Mouse (Mus musculus): ENCODE results near the gene Maip1. TPM values are rescaled to one million over a fixed set of nuclear protein-coding genes. Genes with fewer than 3 reads are reported as not detected.

Maip1 gene
- polyA plus RNA-seq, 1 experiment from 2014 or later, result 7.2 TPM

GRCm38 (mm10) chr1:57386519-57386918, 19.6 kb upstream of the Maip1 start:
- H3K36me3 ChIP-seq (ENCODE audit: control insufficient read depth, insufficient read depth), result no peaks in the 10 kb centered on the region
- H3K9me3 ChIP-seq (replicated peaks; ENCODE audit: control insufficient read depth, low read length), result no peaks in the 10 kb centered on the region
- no peak overlapping the region for H3K9ac ChIP-seq (ENCODE audit: low read depth, low read length)
- H3K27me3 ChIP-seq (ENCODE audit: control insufficient read depth, insufficient read depth, low read depth, low read length), result no peaks in the 10 kb centered on the region
- H3K4me3 ChIP-seq (ENCODE audit: low read depth, low read length), result no peak overlapping the region
- H3K4me1 ChIP-seq (ENCODE audit: control insufficient read depth, low read depth, low read length), result no peaks in the 10 kb centered on the region
- no peak for ATAC-seq (ENCODE audit: low read depth)
- no peak overlapping the region for H3K27ac ChIP-seq (ENCODE audit: low read length)
- no peak overlapping the region for H3K4me2 ChIP-seq (ENCODE audit: low read depth, low read length)

GRCm38 (mm10) chr1:57387876-57388275, 18.3 kb upstream of the Maip1 start:
- H3K9ac ChIP-seq (ENCODE audit: low read depth, low read length), result no peak overlapping the region
- no peaks in the 10 kb centered on the region for H3K27me3 ChIP-seq (ENCODE audit: control insufficient read depth, insufficient read depth, low read depth, low read length)
- no peak overlapping the region for H3K4me2 ChIP-seq (ENCODE audit: low read depth, low read length)
- no peaks in the 10 kb centered on the region for H3K36me3 ChIP-seq (ENCODE audit: control insufficient read depth, insufficient read depth)
- H3K4me3 ChIP-seq (ENCODE audit: low read depth, low read length), result no peak overlapping the region
- no peak overlapping the region for H3K27ac ChIP-seq (ENCODE audit: low read length)
- no peak for ATAC-seq (ENCODE audit: low read depth)
- H3K4me1 ChIP-seq (ENCODE audit: control insufficient read depth, low read depth, low read length), result no peaks in the 10 kb centered on the region
- no peaks in the 10 kb centered on the region for H3K9me3 ChIP-seq (replicated peaks; ENCODE audit: control insufficient read depth, low read length)
- WGBS (ENCODE audit: insufficient replicate concordance), result 55% methylated on average over 2 of the region's 2 CpGs

- 76% methylated on average over 8 of the region's 8 CpGs for WGBS (ENCODE audit: insufficient replicate concordance)
- H3K9me3 ChIP-seq (replicated peaks; ENCODE audit: control insufficient read depth, low read length), result no peaks in the 10 kb centered on the region
- H3K27ac ChIP-seq (ENCODE audit: low read length), result no peak overlapping the region
- no peak overlapping the region for H3K4me2 ChIP-seq (ENCODE audit: low read depth, low read length)
- no peaks in the 10 kb centered on the region for H3K36me3 ChIP-seq (ENCODE audit: control insufficient read depth, insufficient read depth)
- no peaks in the 10 kb centered on the region for H3K4me1 ChIP-seq (ENCODE audit: control insufficient read depth, low read depth, low read length)
- H3K4me3 ChIP-seq (ENCODE audit: low read depth, low read length), result no peak overlapping the region
- no peaks in the 10 kb centered on the region for H3K27me3 ChIP-seq (ENCODE audit: control insufficient read depth, insufficient read depth, low read depth, low read length)
- H3K9ac ChIP-seq (ENCODE audit: low read depth, low read length), result no peak overlapping the region
- ATAC-seq (ENCODE audit: low read depth), result no peak
Observed at GRCm38 (mm10) chr1:57388402-57389155, 17.5 kb upstream of the Maip1 start.

GRCm38 (mm10) chr1:57390993-57391790, 14.9 kb upstream of the Maip1 start:
- H3K27me3 ChIP-seq (ENCODE audit: control insufficient read depth, insufficient read depth, low read depth, low read length), result no peaks in the 10 kb centered on the region
- no peaks in the 10 kb centered on the region for H3K4me1 ChIP-seq (ENCODE audit: control insufficient read depth, low read depth, low read length)
- H3K36me3 ChIP-seq (ENCODE audit: control insufficient read depth, insufficient read depth), result peaks cover 4% of the 10 kb centered on the region
- ATAC-seq (ENCODE audit: low read depth), result peak; percentile 41; the same call in 1 of the 2 replicates
- no peak overlapping the region for H3K27ac ChIP-seq (ENCODE audit: low read length)
- H3K4me3 ChIP-seq (ENCODE audit: low read depth, low read length), result no peak overlapping the region
- H3K4me2 ChIP-seq (ENCODE audit: low read depth, low read length), result no peak overlapping the region
- no peaks in the 10 kb centered on the region for H3K9me3 ChIP-seq (replicated peaks; ENCODE audit: control insufficient read depth, low read length)
- H3K9ac ChIP-seq (ENCODE audit: low read depth, low read length), result no peak overlapping the region
- 78% methylated on average over 4 of the region's 4 CpGs for WGBS (ENCODE audit: insufficient replicate concordance)

GRCm38 (mm10) chr1:57392417-57392816, 13.7 kb upstream of the Maip1 start:
- 67% methylated on average over 4 of the region's 4 CpGs for WGBS (ENCODE audit: insufficient replicate concordance)
- peaks cover 6% of the 10 kb centered on the region for H3K36me3 ChIP-seq (ENCODE audit: control insufficient read depth, insufficient read depth)

GRCm38 (mm10) chr1:57394051-57394450, 12.1 kb upstream of the Maip1 start:
- ATAC-seq (ENCODE audit: low read depth), result no peak

More at GRCm38 (mm10) chr1:57392417-57392816, 13.7 kb upstream of the Maip1 start:
- Histone ChIP-seq H3K4me1 (ENCODE audit: control insufficient read depth, low read depth, low read length) (no peaks in the 10 kb centered on the region), H3K27me3 (ENCODE audit: control insufficient read depth, insufficient read depth, low read depth, low read length) (no peaks in the 10 kb centered on the region), H3K27ac (ENCODE audit: low read length) (no peak overlapping the region), H3K4me3 (ENCODE audit: low read depth, low read length) (no peak overlapping the region), H3K9ac (ENCODE audit: low read depth, low read length) (no peak overlapping the region), H3K9me3 (replicated peaks; ENCODE audit: control insufficient read depth, low read length) (no peaks in the 10 kb centered on the region), H3K4me2 (ENCODE audit: low read depth, low read length) (no peak overlapping the region)
- no peak for ATAC-seq (ENCODE audit: low read depth)

GRCm38 (mm10) chr1:57400321-57400720, 5.8 kb upstream of the Maip1 start:
- 83% methylated on average over 2 of the region's 2 CpGs for whole genome bisulfite sequencing (ENCODE audit: insufficient replicate concordance)
- H3K4me3 ChIP-seq (ENCODE audit: low read depth, low read length), result no peak overlapping the region

More at GRCm38 (mm10) chr1:57394051-57394450, 12.1 kb upstream of the Maip1 start:
- Histone ChIP-seq H3K4me1 (ENCODE audit: control insufficient read depth, low read depth, low read length) (no peaks in the 10 kb centered on the region), H3K27ac (ENCODE audit: low read length) (no peak overlapping the region), H3K36me3 (ENCODE audit: control insufficient read depth, insufficient read depth) (peaks cover 8% of the 10 kb centered on the region), H3K27me3 (ENCODE audit: control insufficient read depth, insufficient read depth, low read depth, low read length) (no peaks in the 10 kb centered on the region), H3K4me2 (ENCODE audit: low read depth, low read length) (no peak overlapping the region), H3K9me3 (replicated peaks; ENCODE audit: control insufficient read depth, low read length) (no peaks in the 10 kb centered on the region), H3K4me3 (ENCODE audit: low read depth, low read length) (no peak overlapping the region), H3K9ac (ENCODE audit: low read depth, low read length) (no peak overlapping the region)
- 48% methylated on average over 3 of the region's 3 CpGs for WGBS (ENCODE audit: insufficient replicate concordance)

GRCm38 (mm10) chr1:57400877-57401276, 5.3 kb upstream of the Maip1 start:
- no peak for ATAC-seq (ENCODE audit: low read depth)
- no peaks in the 10 kb centered on the region for H3K27me3 ChIP-seq (ENCODE audit: control insufficient read depth, insufficient read depth, low read depth, low read length)
- 75% methylated on average over 2 of the region's 2 CpGs for WGBS (ENCODE audit: insufficient replicate concordance)
- no peak overlapping the region for H3K4me3 ChIP-seq (ENCODE audit: low read depth, low read length)
- no peak overlapping the region for H3K4me2 ChIP-seq (ENCODE audit: low read depth, low read length)
- no peak overlapping the region for H3K27ac ChIP-seq (ENCODE audit: low read length)
- H3K4me1 ChIP-seq (ENCODE audit: control insufficient read depth, low read depth, low read length), result peaks cover 6% of the 10 kb centered on the region
- no peaks in the 10 kb centered on the region for H3K9me3 ChIP-seq (replicated peaks; ENCODE audit: control insufficient read depth, low read length)
- no peak overlapping the region for H3K9ac ChIP-seq (ENCODE audit: low read depth, low read length)
- H3K36me3 ChIP-seq (ENCODE audit: control insufficient read depth, insufficient read depth), result peaks cover 4% of the 10 kb centered on the region

More at GRCm38 (mm10) chr1:57400321-57400720, 5.8 kb upstream of the Maip1 start:
- no peak for ATAC-seq (ENCODE audit: low read depth)
- H3K27ac ChIP-seq (ENCODE audit: low read length), result no peak overlapping the region
- H3K36me3 ChIP-seq (ENCODE audit: control insufficient read depth, insufficient read depth), result peaks cover 4% of the 10 kb centered on the region
- no peaks in the 10 kb centered on the region for H3K27me3 ChIP-seq (ENCODE audit: control insufficient read depth, insufficient read depth, low read depth, low read length)
- H3K9me3 ChIP-seq (replicated peaks; ENCODE audit: control insufficient read depth, low read length), result no peaks in the 10 kb centered on the region
- H3K9ac ChIP-seq (ENCODE audit: low read depth, low read length), result no peak overlapping the region
- H3K4me1 ChIP-seq (ENCODE audit: control insufficient read depth, low read depth, low read length), result peaks cover under 1% of the 10 kb centered on the region
- no peak overlapping the region for H3K4me2 ChIP-seq (ENCODE audit: low read depth, low read length)

- Histone ChIP-seq H3K4me3 (ENCODE audit: low read depth, low read length) (no peak overlapping the region), H3K27ac (ENCODE audit: low read length) (no peak overlapping the region), H3K36me3 (ENCODE audit: control insufficient read depth, insufficient read depth) (0 out of 2 replicates have a peak, but pooled peaks cover 2% of the 10 kb centered on the region), H3K9ac (ENCODE audit: low read depth, low read length) (no peak overlapping the region), H3K27me3 (ENCODE audit: control insufficient read depth, insufficient read depth, low read depth, low read length) (no peaks in the 10 kb centered on the region), H3K9me3 (replicated peaks; ENCODE audit: control insufficient read depth, low read length) (no peaks in the 10 kb centered on the region), H3K4me1 (ENCODE audit: control insufficient read depth, low read depth, low read length) (peaks cover 8% of the 10 kb centered on the region), H3K4me2 (ENCODE audit: low read depth, low read length) (no peak overlapping the region)
- no peak for ATAC-seq (ENCODE audit: low read depth)
- 79% methylated on average over 5 of the region's 5 CpGs for WGBS (ENCODE audit: insufficient replicate concordance)
Observed at GRCm38 (mm10) chr1:57402116-57402515, 4.0 kb upstream of the Maip1 start.
